Mouse (Mus musculus) midbrain, embryonic 11.5 days (tissue): ENCODE results near the gene Tbc1d10a. TPM values are rescaled to one million over a fixed set of nuclear protein-coding genes. Genes with fewer than 3 reads are reported as not detected.

Experiments
- ATAC-seq: fragments of 200-750 bp; cut with Nextera tagmentation; 2 replicates; pipeline ENCODE4 v1.8.0; 2017; ENCODE audit warnings: moderate TSS enrichment, moderate library complexity; ENCODE audit not compliant: low FRiP score
- DNase-seq: peaks from one replicate; pipeline ENCODE4 v3.0.0; 2015; ENCODE audit warnings: low spot score; ENCODE audit errors: missing footprints
- H3K27ac ChIP-seq: fragments of 300-500 bp; sonication (generic); 2 replicates; pipeline ENCODE4 v1.5.1; 2014; ENCODE audit warnings: low read depth, low read length
- H3K27me3 ChIP-seq: fragments of 300-500 bp; sonication (generic); 2 replicates; pipeline ENCODE4 v1.6.1; 2014; ENCODE audit warnings: mild to moderate bottlenecking, low read length, moderate library complexity, mixed read lengths; ENCODE audit not compliant: control insufficient read depth, insufficient read depth
- H3K36me3 ChIP-seq: fragments of 300-500 bp; sonication (generic); 2 replicates; pipeline ENCODE4 v1.6.1; 2014; ENCODE audit warnings: mild to moderate bottlenecking, low read length, moderate library complexity, mixed read lengths; ENCODE audit not compliant: control insufficient read depth, insufficient read depth
- H3K4me1 ChIP-seq: fragments of 300-500 bp; sonication (generic); 2 replicates; pipeline ENCODE4 v1.6.1; 2014; ENCODE audit warnings: low read length; ENCODE audit not compliant: control insufficient read depth, insufficient read depth
- H3K4me2 ChIP-seq: fragments of 300-500 bp; sonication (generic); 2 replicates; pipeline ENCODE4 v1.6.1; 2014; ENCODE audit warnings: mild to moderate bottlenecking, moderate library complexity
- H3K4me3 ChIP-seq: fragments of 300-500 bp; sonication (generic); 2 replicates; pipeline ENCODE4 v1.5.1; 2014; ENCODE audit warnings: low read depth, low read length
- H3K9ac ChIP-seq: fragments of 300-500 bp; sonication (generic); 2 replicates; pipeline ENCODE4 v1.6.1; 2014; ENCODE audit warnings: low read length
- H3K9me3 ChIP-seq: fragments of 300-500 bp; sonication (generic); 2 replicates; pipeline ENCODE4 v1.6.1; 2016; ENCODE audit warnings: low read length; ENCODE audit not compliant: control insufficient read depth
- WGBS: fragments of 180-500 bp; shearing (Covaris S2); extraction: QIAGEN DNeasy Blood & Tissue Kit; methylation state at CpG from one replicate; pipeline ENCODE4 v1.1.7; 2014; 5-methylcytosine and 5-hydroxymethylcytosine counted together
- polyA plus RNA-seq: library from polyadenylated mRNA; unstranded; fragments of >200 nt; fragmentation: Nextera tagmentation; extraction: Ambion mirVana; gene quantifications from 2 replicates; pipeline ENCODE4 v1.2.1, GENCODE M21; 2014

Tbc1d10a gene
- polyA plus RNA-seq, 1 experiment from 2014 or later: 17.3 TPM

DNA sequence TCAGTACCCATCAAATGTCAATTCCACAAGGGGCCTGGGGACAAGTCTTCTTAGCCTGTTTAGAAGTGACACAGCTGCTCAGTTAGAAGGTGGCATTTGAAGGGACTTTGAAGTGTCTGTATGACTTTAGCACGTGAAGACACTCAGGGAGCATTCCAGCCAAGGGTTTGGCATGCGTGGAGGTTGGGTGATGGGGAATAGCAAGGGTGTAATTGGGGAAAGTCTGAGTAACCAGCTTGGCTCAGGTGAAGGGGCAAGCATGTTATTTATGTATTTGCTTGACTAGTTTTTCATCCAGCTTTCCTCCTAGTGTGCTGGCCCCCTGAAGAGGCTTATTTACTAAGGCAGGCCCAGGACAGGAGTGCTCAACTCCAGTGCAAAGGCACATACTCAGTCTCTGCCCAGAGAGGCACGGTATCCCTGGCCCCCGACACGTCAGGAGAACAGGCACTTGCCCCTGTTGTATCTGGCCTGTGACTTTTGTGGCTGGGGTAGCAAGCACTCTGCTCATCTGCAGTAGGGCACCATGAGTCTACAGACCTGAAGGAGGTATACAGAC lies 18.6 kb downstream of the Tbc1d10a start:
- no peaks in the 10 kb centered on the region for H3K27me3 ChIP-seq
- ATAC-seq (no peak), DNase-seq (no peak)
- 84% methylated on average over 5 of the region's 5 CpGs for WGBS
- no peaks in the 10 kb centered on the region for H3K9me3 ChIP-seq
- no peak overlapping the region for H3K9ac ChIP-seq
- no peak overlapping the region for H3K4me2 ChIP-seq
- no peak overlapping the region for H3K4me3 ChIP-seq
- H3K27ac ChIP-seq: no peak overlapping the region
- H3K4me1 ChIP-seq: no peaks in the 10 kb centered on the region
- 0 out of 2 replicates have a peak, but pooled peaks cover 2% of the 10 kb centered on the region for H3K36me3 ChIP-seq

- WGBS: 89% methylated on average over 7 of the region's 7 CpGs
- Histone ChIP-seq H3K27ac (no peak overlapping the region), H3K27me3 (no peaks in the 10 kb centered on the region), H3K4me1 (no peaks in the 10 kb centered on the region), H3K4me2 (no peak overlapping the region), H3K9ac (no peak overlapping the region), H3K4me3 (no peak overlapping the region), H3K36me3 (0 out of 2 replicates have a peak, but pooled peaks cover 2% of the 10 kb centered on the region), H3K9me3 (no peaks in the 10 kb centered on the region)
- ATAC-seq (no peak), DNase-seq (no peak)
These were observed 19.4 kb downstream of the Tbc1d10a start for GRCm38 (mm10) chr11:4205951-4206350.

GRCm38 (mm10) chr11:4206563-4206962 lies 20.0 kb downstream of the Tbc1d10a start:
- no peaks in the 10 kb centered on the region for H3K9me3 ChIP-seq
- ATAC-seq (no peak), DNase-seq (no peak)
- no peak overlapping the region for H3K4me3 ChIP-seq
- 83% methylated on average over 6 of the region's 6 CpGs for WGBS
- no peaks in the 10 kb centered on the region for H3K27me3 ChIP-seq
- H3K36me3 ChIP-seq: 0 out of 2 replicates have a peak, but pooled peaks cover 2% of the 10 kb centered on the region
- H3K9ac ChIP-seq: no peak overlapping the region
- H3K4me1 ChIP-seq: no peaks in the 10 kb centered on the region
- no peak overlapping the region for H3K4me2 ChIP-seq
- H3K27ac ChIP-seq: no peak overlapping the region

DNA sequence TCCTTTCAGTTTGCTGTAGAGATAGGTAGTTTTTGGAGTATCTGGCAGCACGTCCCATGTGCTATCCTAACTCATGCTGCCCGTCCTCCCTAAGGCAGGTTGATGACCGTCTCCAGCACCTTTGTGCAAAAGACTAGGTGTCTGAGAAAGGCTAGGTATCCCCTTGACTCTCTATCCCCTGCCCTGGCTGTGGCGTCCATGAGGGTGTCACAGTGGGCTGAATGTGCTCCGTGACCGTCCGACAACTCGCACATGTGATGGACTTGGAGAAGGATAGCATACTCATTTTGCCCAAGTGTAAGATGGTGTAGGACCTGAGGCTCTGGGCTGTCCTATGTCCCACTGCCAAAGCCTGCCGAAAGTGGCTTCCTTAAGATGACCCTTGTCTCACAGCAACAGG lies 21.1 kb downstream of the Tbc1d10a start:
- no peaks in the 10 kb centered on the region for H3K27me3 ChIP-seq
- 0 out of 2 replicates have a peak, but pooled peaks cover 2% of the 10 kb centered on the region for H3K36me3 ChIP-seq
- DNase-seq (no peak), ATAC-seq (no peak)
- no peak overlapping the region for H3K27ac ChIP-seq
- 92% methylated on average over 9 of the region's 9 CpGs for WGBS
- no peak overlapping the region for H3K4me2 ChIP-seq
- no peak overlapping the region for H3K9ac ChIP-seq
- no peaks in the 10 kb centered on the region for H3K4me1 ChIP-seq
- H3K4me3 ChIP-seq: no peak overlapping the region
- H3K9me3 ChIP-seq: no peaks in the 10 kb centered on the region

GRCm38 (mm10) chr11:4209556-4209955 lies 23.0 kb downstream of the Tbc1d10a start:
- H3K9ac ChIP-seq: no peak overlapping the region
- 83% methylated on average over 5 of the region's 5 CpGs for WGBS
- H3K4me3 ChIP-seq: no peak overlapping the region
- H3K27ac ChIP-seq: no peak overlapping the region
- H3K9me3 ChIP-seq: no peaks in the 10 kb centered on the region
- H3K27me3 ChIP-seq: no peaks in the 10 kb centered on the region
- no peak for ATAC-seq
- DNase-seq: no peak
- H3K4me1 ChIP-seq: no peaks in the 10 kb centered on the region
- H3K4me2 ChIP-seq: no peak overlapping the region
- 0 out of 2 replicates have a peak, but pooled peaks cover 2% of the 10 kb centered on the region for H3K36me3 ChIP-seq

DNA sequence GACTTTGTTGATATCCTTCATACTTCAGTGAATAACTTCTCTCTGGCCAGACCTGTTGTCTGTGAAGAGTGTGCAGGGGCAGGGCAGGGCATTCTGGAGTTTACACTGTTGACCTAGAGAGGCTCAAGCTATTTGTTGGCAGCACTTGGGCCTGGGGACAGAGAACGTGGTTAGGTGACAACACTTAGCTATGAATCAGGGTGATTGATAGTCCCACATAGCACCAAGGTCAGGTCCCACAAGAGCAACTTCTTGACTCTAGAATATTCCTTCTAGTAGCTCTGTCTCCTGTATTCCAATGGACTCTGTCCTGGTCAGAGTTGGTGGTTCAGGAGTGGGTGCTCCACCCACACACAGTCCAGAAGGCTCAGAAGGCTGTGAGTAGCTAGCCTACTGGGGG lies 24.2 kb downstream of the Tbc1d10a start:
- Histone ChIP-seq H3K4me2 (no peak overlapping the region), H3K4me1 (no peaks in the 10 kb centered on the region), H3K27me3 (no peaks in the 10 kb centered on the region), H3K36me3 (peaks cover 6% of the 10 kb centered on the region; the same call in 1 of the 2 replicates), H3K27ac (no peak overlapping the region), H3K9me3 (no peaks in the 10 kb centered on the region), H3K9ac (no peak overlapping the region), H3K4me3 (no peak overlapping the region)
- no peak for DNase-seq
- WGBS: 83% methylated on average over 1 of the region's 1 CpGs
- ATAC-seq: no peak

GRCm38 (mm10) chr11:4213107-4213506 lies 26.5 kb downstream of the Tbc1d10a start:
- Histone ChIP-seq H3K4me2 (no peak overlapping the region), H3K9me3 (no peaks in the 10 kb centered on the region), H3K9ac (no peak overlapping the region), H3K36me3 (peaks cover 4% of the 10 kb centered on the region; the same call in 1 of the 2 replicates), H3K4me3 (no peak overlapping the region), H3K4me1 (no peaks in the 10 kb centered on the region), H3K27ac (no peak overlapping the region), H3K27me3 (peaks cover 6% of the 10 kb centered on the region)
- WGBS: 93% methylated on average over 10 of the region's 10 CpGs
- DNase-seq (no peak), ATAC-seq (no peak)

DNA sequence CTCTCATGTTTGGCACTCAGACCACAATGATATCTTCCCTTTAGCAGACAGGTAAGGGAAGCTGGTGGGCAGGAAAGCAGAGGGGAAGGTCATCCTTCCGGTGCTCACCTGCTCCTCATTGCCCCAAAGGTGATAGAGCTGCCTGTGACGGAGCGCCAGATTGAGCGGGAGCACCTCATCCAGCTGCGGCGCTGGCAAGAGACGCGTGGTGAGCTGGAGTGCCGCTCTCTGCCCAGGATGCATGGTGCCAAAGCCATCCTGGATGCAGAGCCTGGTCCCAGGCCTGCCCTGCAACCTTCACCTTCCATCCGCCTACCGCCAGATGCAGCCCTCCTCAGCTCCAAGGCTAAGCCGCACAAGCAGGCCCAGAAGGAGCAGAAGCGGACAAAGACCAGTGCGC lies 28.0 kb downstream of the Tbc1d10a start:
- ATAC-seq (no peak), DNase-seq (no peak)
- H3K27me3 ChIP-seq: peaks cover 18% of the 10 kb centered on the region
- H3K4me2 ChIP-seq: no peak overlapping the region
- H3K9ac ChIP-seq: no peak overlapping the region
- 93% methylated on average over 14 of the region's 14 CpGs for WGBS
- no peak overlapping the region for H3K4me3 ChIP-seq
- H3K27ac ChIP-seq: no peak overlapping the region
- H3K9me3 ChIP-seq: no peaks in the 10 kb centered on the region
- H3K36me3 ChIP-seq: peaks cover 4% of the 10 kb centered on the region; the same call in 1 of the 2 replicates
- peaks cover 5% of the 10 kb centered on the region; the same call in 1 of the 2 replicates for H3K4me1 ChIP-seq

DNA sequence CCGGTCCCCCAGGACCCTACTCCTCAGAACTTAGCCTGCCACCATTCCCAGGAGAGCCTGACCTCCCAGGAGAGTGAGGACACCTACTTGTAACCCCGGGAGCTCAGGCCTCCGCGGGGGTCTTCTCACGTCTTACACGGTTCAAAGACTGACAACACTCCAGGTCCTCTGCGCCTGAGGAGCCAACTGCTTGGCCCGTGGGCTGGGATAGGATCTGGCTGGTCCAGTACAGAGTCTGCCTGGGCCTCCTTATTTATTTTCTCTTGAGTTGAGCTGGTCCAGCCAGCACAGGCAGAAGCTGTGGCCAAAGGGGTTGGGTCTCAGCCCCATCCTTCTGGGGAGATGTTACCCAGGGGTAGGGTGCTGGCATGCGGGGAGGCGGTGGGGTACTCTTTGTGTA lies 28.5 kb downstream of the Tbc1d10a start:
- Histone ChIP-seq H3K9ac (no peak overlapping the region), H3K9me3 (no peaks in the 10 kb centered on the region), H3K27me3 (peaks cover 18% of the 10 kb centered on the region), H3K4me3 (no peak overlapping the region), H3K4me1 (peaks cover 5% of the 10 kb centered on the region; the same call in 1 of the 2 replicates), H3K27ac (no peak overlapping the region), H3K4me2 (no peak overlapping the region), H3K36me3 (peaks cover 4% of the 10 kb centered on the region; the same call in 1 of the 2 replicates)
- 84% methylated on average over 10 of the region's 10 CpGs for WGBS
- DNase-seq (no peak), ATAC-seq (no peak)
